Mouse (Mus musculus) midbrain, embryonic 12.5 days (tissue): ENCODE data around the gene Fam171b. TPM values are rescaled to one million over a fixed set of nuclear protein-coding genes. Genes with fewer than 3 reads are reported as not detected.

Experiments used
- ATAC-seq: fragments of 200-750 bp; cut with Nextera tagmentation; 2 replicates; pipeline ENCODE4 v1.8.0; 2017; ENCODE audit warnings: low read depth, moderate TSS enrichment, moderate library complexity; ENCODE audit not compliant: low FRiP score
- H3K27ac ChIP-seq: fragments of 300-500 bp; sonication (generic); replicated peaks from 2 replicates; pipeline ENCODE4 v1.5.1; 2016; ENCODE audit warnings: mild to moderate bottlenecking
- H3K27me3 ChIP-seq: fragments of 300-500 bp; sonication (generic); 2 replicates; pipeline ENCODE4 v1.6.1; 2016; ENCODE audit warnings: mild to moderate bottlenecking
- H3K36me3 ChIP-seq: fragments of 300-500 bp; sonication (generic); 2 replicates; pipeline ENCODE4 v1.6.1; 2016
- H3K4me1 ChIP-seq: fragments of 300-500 bp; sonication (generic); 2 replicates; pipeline ENCODE4 v1.6.1; 2016
- H3K4me2 ChIP-seq: fragments of 300-500 bp; sonication (generic); replicated peaks from 2 replicates; pipeline ENCODE4 v1.6.1; 2016; ENCODE audit warnings: mild to moderate bottlenecking, moderate library complexity
- H3K4me3 ChIP-seq: fragments of 300-500 bp; sonication (generic); 2 replicates; pipeline ENCODE4 v1.5.1; 2016; ENCODE audit warnings: mild to moderate bottlenecking
- H3K9ac ChIP-seq: fragments of 300-500 bp; sonication (generic); replicated peaks from 2 replicates; pipeline ENCODE4 v1.6.1; 2016; ENCODE audit warnings: mild to moderate bottlenecking, moderate library complexity
- H3K9me3 ChIP-seq: fragments of 300-500 bp; sonication (generic); 2 replicates; pipeline ENCODE4 v1.6.1; 2016; ENCODE audit warnings: mild to moderate bottlenecking
- WGBS: fragments of 180-500 bp; shearing (Covaris S2); methylation state at CpG from one replicate; pipeline ENCODE4 v1.1.7; 2016; 5-methylcytosine and 5-hydroxymethylcytosine counted together
- polyA plus RNA-seq: library from polyadenylated mRNA; unstranded; fragments of >200 nt; fragmentation: Nextera tagmentation; extraction: Ambion mirVana; gene quantifications from 2 replicates; pipeline ENCODE4 v1.2.1, GENCODE M21; 2016

The Fam171b gene
- 62.9 and 66.2 TPM in 2 replicates for polyA plus RNA-seq

GRCm38 (mm10) chr2:83812483-83813272, at the start of gene Fam171b:
Gene Fam171b (plus strand): TSS chr2:83812636.
- Histone ChIP-seq H3K27ac (peak within 1 kb of the TSS; percentile 97), H3K4me3 (peak within 1 kb of the TSS; percentile 76), H3K36me3 (no peaks in the 10 kb centered on the region), H3K4me2 (peak within 1 kb of the TSS; percentile 65), H3K9me3 (no peaks in the 10 kb centered on the region), H3K9ac (peak within 1 kb of the TSS; percentile 97), H3K4me1 (peaks cover 22% of the 10 kb centered on the region), H3K27me3 (0 out of 2 replicates have a peak, but pooled peaks cover 3% of the 10 kb centered on the region)
- ATAC-seq, result peak; percentile 97
- WGBS, result under 1% methylated on average over 60 of the region's 63 CpGs

GRCm38 (mm10) chr2:83766058-83766457, 46.4 kb upstream of the Fam171b start:
- no peak overlapping the region for H3K9ac ChIP-seq
- H3K36me3 ChIP-seq, result no peaks in the 10 kb centered on the region; the same call in 1 of the 2 replicates
- no peak overlapping the region for H3K4me3 ChIP-seq
- H3K4me2 ChIP-seq, result no peak overlapping the region
- H3K27ac ChIP-seq, result no peak overlapping the region
- H3K9me3 ChIP-seq, result no peaks in the 10 kb centered on the region
- no peaks in the 10 kb centered on the region for H3K4me1 ChIP-seq
- WGBS, result 78% methylated on average over 6 of the region's 6 CpGs
- ATAC-seq, result no peak
- no peaks in the 10 kb centered on the region for H3K27me3 ChIP-seq

GRCm38 (mm10) chr2:83766878-83767277, 45.6 kb upstream of the Fam171b start:
- no peak overlapping the region for H3K4me2 ChIP-seq
- 93% methylated on average over 1 of the region's 1 CpGs for WGBS
- H3K27ac ChIP-seq, result no peak overlapping the region
- ATAC-seq, result no peak
- no peak overlapping the region for H3K4me3 ChIP-seq
- H3K27me3 ChIP-seq, result no peaks in the 10 kb centered on the region
- H3K9ac ChIP-seq, result no peak overlapping the region
- H3K9me3 ChIP-seq, result no peaks in the 10 kb centered on the region
- H3K4me1 ChIP-seq, result no peaks in the 10 kb centered on the region
- H3K36me3 ChIP-seq, result no peaks in the 10 kb centered on the region; the same call in 1 of the 2 replicates

- Histone ChIP-seq H3K9ac (no peak overlapping the region), H3K9me3 (no peaks in the 10 kb centered on the region), H3K4me1 (no peaks in the 10 kb centered on the region), H3K4me3 (no peak overlapping the region), H3K36me3 (peaks cover 4% of the 10 kb centered on the region), H3K4me2 (no peak overlapping the region), H3K27me3 (no peaks in the 10 kb centered on the region), H3K27ac (no peak overlapping the region)
- no peak for ATAC-seq
- 88% methylated on average over 4 of the region's 4 CpGs for WGBS
Measured at GRCm38 (mm10) chr2:83768311-83769047, 44.0 kb upstream of the Fam171b start.

GRCm38 (mm10) chr2:83771155-83771812, 41.2 kb upstream of the Fam171b start:
- H3K36me3 ChIP-seq, result peaks cover 10% of the 10 kb centered on the region; the same call in 1 of the 2 replicates
- WGBS, result 68% methylated on average over 7 of the region's 7 CpGs

GRCm38 (mm10) chr2:83791330-83792073, 20.9 kb upstream of the Fam171b start:
- Histone ChIP-seq H3K4me1 (no peaks in the 10 kb centered on the region), H3K27me3 (no peaks in the 10 kb centered on the region), H3K36me3 (peaks cover 13% of the 10 kb centered on the region), H3K4me2 (peak overlapping the region; percentile 37), H3K9ac (no peak overlapping the region), H3K4me3 (peak overlapping the region; percentile 17; the same call in 1 of the 2 replicates), H3K9me3 (no peaks in the 10 kb centered on the region), H3K27ac (peak overlapping the region; percentile 71)
- peak; percentile 94 for ATAC-seq
- WGBS, result 58% methylated on average over 20 of the region's 20 CpGs

More at GRCm38 (mm10) chr2:83771155-83771812, 41.2 kb upstream of the Fam171b start:
- Histone ChIP-seq H3K4me2 (no peak overlapping the region), H3K4me1 (no peaks in the 10 kb centered on the region), H3K27me3 (no peaks in the 10 kb centered on the region), H3K9me3 (no peaks in the 10 kb centered on the region), H3K4me3 (no peak overlapping the region), H3K27ac (no peak overlapping the region), H3K9ac (no peak overlapping the region)
- peak; percentile 65; the same call in 1 of the 2 replicates for ATAC-seq

GRCm38 (mm10) chr2:83792102-83792501, 20.3 kb upstream of the Fam171b start:
- Histone ChIP-seq H3K9me3 (no peaks in the 10 kb centered on the region), H3K36me3 (peaks cover 13% of the 10 kb centered on the region), H3K4me3 (0 out of 2 replicates have a peak overlapping the region, but pooled peaks have one; percentile 17), H3K27ac (peak overlapping the region; percentile 71), H3K27me3 (no peaks in the 10 kb centered on the region), H3K9ac (no peak overlapping the region), H3K4me1 (no peaks in the 10 kb centered on the region), H3K4me2 (peak overlapping the region; percentile 37)
- whole genome bisulfite sequencing, result 38% methylated on average over 4 of the region's 4 CpGs
- peak; percentile 76 for ATAC-seq

- Histone ChIP-seq H3K27ac (no peak overlapping the region), H3K4me3 (no peak overlapping the region), H3K9me3 (no peaks in the 10 kb centered on the region), H3K9ac (no peak overlapping the region), H3K27me3 (no peaks in the 10 kb centered on the region), H3K4me1 (no peaks in the 10 kb centered on the region), H3K36me3 (peaks cover 11% of the 10 kb centered on the region), H3K4me2 (no peak overlapping the region)
- ATAC-seq, result no peak
- WGBS, result 85% methylated on average over 4 of the region's 4 CpGs
Measured at GRCm38 (mm10) chr2:83795766-83796165, 16.7 kb upstream of the Fam171b start.

- no peak overlapping the region for H3K4me3 ChIP-seq
- H3K4me1 ChIP-seq, result no peaks in the 10 kb centered on the region
- H3K9me3 ChIP-seq, result no peaks in the 10 kb centered on the region
- ATAC-seq, result 0 out of 2 replicates have a peak, but pooled peaks have one; percentile 50
- H3K27me3 ChIP-seq, result no peaks in the 10 kb centered on the region
- WGBS, result 76% methylated on average over 9 of the region's 9 CpGs
- no peak overlapping the region for H3K27ac ChIP-seq
- H3K36me3 ChIP-seq, result peaks cover 15% of the 10 kb centered on the region
- H3K4me2 ChIP-seq, result no peak overlapping the region
- no peak overlapping the region for H3K9ac ChIP-seq
Measured at GRCm38 (mm10) chr2:83797902-83798497, 14.4 kb upstream of the Fam171b start.

GRCm38 (mm10) chr2:83813273-83813892, 947 bp downstream of the Fam171b start:
- Histone ChIP-seq H3K4me3 (peak overlapping the region; percentile 76), H3K4me1 (peaks cover 22% of the 10 kb centered on the region), H3K27ac (peak overlapping the region; percentile 97), H3K36me3 (no peaks in the 10 kb centered on the region), H3K27me3 (0 out of 2 replicates have a peak, but pooled peaks cover 3% of the 10 kb centered on the region), H3K4me2 (peak overlapping the region; percentile 65), H3K9ac (peak overlapping the region; percentile 97), H3K9me3 (no peaks in the 10 kb centered on the region)
- 14% methylated on average over 10 of the region's 10 CpGs for WGBS
- ATAC-seq, result peak; percentile 31
